Mouse (Mus musculus) right cerebral cortex, postnatal 25 days (tissue): ENCODE measurements around the gene Rbm8a2.
"Not testable (repeated sequence)": the region's sequence is repeated elsewhere in the genome, so short reads cannot be mapped to it uniquely, and the experiment has no call there.

Source experiments
- DNase-seq: peaks from one replicate; pipeline ENCODE4 v3.0.0; 2022

The Rbm8a2 gene

GRCm38 (mm10) chr1:175979014-175979413 is at the start of gene Rbm8a2:
TSS of gene Rbm8a2 (minus strand) at chr1:175979114.
- DNase-seq = not testable (repeated sequence)

GRCm38 (mm10) chr1:176028397-176028796 is 49.5 kb upstream of the Rbm8a2 start:
- no peak for DNase-seq

DNA sequence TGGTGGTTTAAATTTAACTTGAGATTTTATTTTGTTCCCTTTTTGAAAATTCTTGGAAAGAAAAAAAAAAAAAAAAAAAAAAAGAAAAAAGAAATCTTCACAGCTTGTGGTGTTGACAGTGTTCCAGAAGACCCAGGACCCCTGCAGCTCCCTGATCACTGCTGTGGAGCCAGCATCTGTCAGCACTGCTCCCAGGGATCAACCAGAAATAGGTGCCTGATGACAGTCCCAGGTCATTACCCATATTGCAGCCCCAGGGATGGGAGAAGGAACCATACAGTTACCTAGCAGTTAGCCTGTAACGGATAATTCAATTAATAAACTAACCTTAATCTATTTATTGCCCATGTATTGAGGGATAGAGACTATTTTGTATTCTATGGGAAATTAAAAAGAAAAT is 45.6 kb upstream of the Rbm8a2 start:
- DNase-seq = no peak

DNA sequence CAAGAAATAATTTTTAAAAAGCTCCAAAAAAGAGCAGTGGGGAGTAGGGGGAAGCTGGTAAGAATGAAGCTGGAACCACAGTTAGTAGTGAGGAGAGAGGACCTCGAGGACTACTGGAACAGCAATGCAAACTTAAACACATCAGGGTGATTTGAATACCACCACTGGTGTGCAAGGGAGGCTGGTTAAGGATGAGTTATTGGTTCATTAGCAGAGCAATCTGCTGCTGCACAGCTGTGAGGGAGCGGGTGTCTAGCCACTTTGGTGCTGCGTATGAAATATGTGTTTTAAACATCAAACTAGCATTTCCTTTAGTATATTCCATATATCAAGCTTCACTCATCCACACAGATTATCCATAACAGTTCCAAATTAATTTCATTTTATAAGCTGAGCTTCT is 39.6 kb upstream of the Rbm8a2 start:
- DNase-seq = no peak

DNA sequence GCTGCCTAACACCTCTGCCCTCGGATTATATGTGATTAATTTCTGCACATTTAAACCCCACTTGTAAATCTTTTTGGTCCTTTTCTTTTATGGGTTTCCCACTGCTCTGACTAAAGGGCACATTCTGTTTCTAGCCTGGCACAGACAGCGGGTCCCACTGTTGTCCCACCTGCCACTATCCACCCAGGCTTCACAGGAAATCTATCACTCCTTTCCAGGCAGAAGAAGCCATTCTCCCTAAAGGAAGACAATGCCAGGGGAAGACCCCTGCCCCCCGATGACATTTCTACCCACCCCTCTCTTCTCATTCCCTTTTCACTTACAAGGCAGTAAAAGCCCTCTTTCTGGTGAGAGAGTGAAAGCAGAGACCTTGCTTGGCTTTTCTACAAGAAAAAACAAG is 37.2 kb upstream of the Rbm8a2 start:
- DNase-seq = no peak

GRCm38 (mm10) chr1:176013497-176014268 is 34.8 kb upstream of the Rbm8a2 start:
- no peak for DNase-seq

GRCm38 (mm10) chr1:176011535-176011934 is 32.6 kb upstream of the Rbm8a2 start:
- no peak for DNase-seq

DNA sequence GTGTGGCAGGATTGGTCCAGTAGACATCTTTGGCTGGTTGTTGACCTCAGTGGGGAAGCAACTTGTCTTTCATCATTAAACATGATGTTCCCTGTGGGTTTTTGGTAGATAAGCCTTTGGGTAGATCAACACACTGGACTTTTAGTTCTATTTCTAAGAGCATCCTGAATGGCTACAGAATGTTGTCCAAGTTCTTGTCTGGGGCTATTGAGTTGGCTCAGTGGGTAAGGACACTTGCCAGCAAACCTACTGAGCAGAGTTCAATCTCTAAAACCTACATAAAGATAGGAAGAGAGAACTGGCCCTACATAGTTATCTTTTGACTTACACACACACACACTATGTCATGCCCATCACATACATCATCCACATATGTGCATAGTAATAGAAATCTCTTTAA is 32.2 kb upstream of the Rbm8a2 start:
- DNase-seq = no peak

DNA sequence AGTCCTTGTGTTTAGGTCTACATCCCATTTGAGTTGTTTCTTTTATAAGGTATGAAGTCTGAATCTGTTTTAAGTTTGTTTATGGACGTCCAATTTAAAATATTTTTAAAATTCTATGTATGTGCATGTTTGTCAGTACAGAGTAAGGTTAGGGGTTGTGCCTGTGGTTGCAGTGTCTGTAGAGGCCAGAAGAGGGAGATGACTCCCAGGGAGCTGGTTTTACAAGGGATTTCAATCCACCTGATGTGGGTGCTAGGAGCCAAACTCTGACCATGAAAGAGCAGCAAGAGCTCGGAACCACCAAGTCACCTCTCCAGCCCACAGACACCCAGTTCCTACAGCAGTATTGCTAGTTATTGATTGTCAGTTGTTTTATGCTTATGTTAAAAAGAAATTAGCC is 29.5 kb upstream of the Rbm8a2 start:
- no peak for DNase-seq

DNA sequence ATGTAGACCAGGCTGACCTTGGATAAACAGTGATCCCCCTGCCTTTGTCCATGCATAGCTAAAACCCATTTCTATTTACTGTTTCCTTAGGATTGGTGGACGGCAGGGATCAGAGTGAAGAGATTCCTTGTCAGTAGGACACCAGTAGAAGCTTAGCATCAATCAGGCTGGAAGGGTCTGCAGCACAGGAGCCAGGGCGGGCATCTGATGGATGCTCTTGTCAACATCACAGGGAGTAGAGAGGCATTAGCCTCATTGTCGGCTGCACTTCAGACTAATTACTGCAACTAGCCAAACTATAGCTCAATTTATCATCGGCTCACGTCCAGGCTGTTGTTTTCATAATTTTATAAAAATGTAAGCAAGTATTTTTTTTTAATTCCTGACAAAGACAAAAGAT is 21.7 kb upstream of the Rbm8a2 start:
- DNase-seq = no peak

GRCm38 (mm10) chr1:175997076-175997651 is 18.2 kb upstream of the Rbm8a2 start:
- no peak for DNase-seq

DNA sequence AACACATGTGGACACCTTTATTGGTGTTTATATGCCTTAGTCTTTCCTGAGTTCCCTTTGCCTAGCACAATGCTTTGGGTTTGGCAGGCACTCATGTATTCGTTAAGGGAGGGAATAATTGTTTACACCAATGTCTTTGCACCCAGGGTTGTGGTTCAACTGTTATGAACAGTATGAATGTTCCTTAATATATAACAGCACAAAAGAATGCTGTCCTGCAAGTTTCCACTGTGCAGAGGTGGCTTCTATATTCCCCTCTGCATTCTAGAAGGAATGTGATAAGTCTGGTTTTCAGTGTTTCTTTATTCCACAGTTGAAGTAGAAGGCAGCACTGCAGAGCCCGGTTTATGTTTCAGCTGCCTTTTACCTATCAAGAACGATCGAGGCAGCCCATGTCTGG is 10.0 kb upstream of the Rbm8a2 start:
- DNase-seq = no peak

- no peak for DNase-seq
These were observed 9.5 kb upstream of the Rbm8a2 start for GRCm38 (mm10) chr1:175988448-175988847.

DNA sequence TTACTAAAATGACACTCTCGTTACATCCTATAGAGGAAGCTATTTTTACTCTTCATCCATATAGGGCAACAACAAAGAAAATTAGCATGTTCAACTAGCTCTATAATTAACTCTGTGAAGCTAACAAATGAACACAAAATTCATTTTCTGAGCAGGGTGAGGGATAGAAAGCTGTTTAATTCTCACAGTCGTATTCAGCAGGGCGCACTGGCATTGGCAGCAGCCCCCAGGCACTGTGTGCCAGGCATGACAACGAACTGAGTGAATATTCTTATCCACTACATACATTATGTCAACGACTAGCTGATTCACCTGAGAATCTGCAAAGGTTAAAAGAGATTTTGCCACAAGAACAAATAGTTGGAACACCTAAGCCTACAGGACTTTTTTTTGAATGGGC is 8.2 kb downstream of the Rbm8a2 start:
- DNase-seq = no peak

DNA sequence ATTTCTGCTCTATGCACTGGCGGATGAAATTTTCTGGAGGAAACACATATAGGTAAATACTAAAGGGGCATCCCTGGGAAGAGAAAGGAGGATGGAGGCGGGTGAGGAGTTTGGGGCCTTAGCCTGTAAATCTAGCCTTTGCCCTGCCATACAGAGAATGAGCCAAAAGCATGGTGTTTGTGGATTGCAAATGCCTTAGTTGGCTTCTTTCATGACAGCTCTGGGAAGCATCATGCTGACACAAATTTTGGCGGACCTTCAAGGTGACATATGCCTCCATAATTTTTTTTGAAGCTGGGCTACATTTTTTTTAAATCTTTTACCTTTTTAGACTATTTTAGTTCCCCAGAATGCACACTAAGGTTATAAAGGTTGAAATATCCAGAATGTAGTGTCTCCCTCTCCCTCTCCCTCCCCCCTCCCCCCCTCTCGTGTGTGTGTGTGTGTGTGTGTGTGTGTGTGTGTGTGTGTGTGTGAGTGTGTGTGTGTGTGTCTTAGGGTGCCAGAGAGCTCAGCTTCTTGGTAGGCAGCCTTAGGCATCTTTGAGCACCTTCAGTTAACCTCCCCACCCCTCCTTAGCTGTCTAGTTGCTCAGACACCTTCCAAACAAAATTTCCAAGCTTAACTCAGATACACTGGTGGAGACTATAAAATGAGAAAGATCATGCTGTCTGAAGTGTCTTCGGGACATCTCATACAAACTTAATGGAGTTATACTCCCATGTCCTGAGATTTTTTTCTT is 11.7 kb downstream of the Rbm8a2 start:
- DNase-seq = no peak

DNA sequence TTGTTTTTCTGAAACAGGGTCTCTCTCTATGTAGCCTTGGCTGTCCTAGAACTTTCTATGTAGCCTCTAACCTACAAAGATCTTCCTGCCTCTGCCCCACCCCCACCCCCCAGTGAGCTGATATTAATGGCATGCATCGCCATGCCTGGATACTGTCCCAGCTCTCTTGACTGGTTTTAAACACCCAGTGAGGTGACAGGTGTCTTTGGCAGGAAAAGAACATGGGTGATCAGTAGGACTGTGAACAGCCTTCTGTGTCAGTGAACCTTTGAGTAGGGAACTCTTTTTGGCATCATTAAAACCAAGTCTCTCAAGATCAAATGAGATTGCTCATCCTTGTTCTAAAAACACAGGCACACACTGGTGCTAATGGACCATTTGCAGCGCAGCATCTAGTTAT is 17.1 kb downstream of the Rbm8a2 start:
- DNase-seq = no peak

DNA sequence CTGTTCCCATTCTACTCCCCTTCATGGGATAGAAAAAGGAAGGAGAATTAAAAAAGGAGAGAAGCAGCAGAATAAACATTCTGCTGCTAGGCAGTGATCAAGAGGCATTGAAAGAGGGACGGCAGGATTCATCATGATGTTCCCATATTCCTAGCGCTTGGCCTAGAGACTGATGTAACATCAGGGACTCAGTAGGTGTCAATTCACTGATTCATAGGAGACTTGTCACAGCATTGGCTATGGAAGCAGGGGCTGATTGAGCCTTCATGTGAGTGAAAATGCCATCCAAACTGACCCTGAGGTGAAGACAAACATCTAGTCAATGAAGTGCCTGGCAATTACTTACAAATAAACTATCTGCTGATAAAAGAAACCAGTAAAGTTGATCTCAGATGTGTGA is 28.1 kb downstream of the Rbm8a2 start:
- DNase-seq = no peak

DNA sequence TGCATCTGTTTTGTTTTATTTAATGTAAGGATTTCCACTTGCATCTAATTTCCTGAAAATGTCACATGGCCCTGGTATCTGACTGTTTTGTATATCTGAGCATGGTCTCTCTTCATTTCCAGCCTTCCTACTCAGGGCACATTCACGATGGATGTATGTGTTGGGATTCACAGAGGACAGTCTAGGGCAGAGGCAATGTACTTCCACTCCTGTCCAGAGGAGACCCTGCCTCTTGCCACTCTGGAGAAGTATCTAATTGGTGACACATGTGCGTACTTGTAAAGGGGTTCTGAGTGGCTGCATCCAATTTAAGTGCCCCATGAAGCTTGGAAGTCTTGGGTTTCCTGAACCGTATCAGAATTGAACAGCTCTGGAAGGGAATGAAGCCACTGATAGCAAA is 28.5 kb downstream of the Rbm8a2 start:
- no peak for DNase-seq

DNA sequence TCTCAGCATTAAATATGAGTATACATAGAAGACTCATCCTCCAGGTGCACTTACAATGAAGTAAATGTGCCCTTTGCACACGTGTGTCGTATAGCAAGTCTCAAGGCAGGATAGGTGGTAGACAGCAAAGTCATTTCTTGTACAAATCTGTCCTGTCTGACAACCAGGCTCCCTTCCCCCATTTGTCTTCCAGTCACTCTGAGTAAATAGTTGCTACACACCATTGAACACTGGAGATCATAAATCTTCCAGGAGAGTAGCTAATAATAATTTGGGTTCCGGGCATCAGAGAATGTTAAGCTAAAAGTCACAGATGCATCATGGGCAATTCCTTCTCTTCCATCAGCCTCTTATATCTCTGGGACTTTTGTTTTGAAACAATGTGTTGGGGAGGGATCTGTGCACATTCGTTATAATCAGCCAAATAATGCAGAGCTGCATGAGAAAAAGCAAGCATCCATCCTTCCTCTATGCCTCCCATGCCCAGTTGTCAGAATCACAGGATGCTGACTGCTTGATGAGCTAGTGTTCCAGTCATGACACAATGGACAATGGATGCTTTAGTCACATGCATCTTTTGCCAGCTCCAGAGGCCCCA is 32.1 kb downstream of the Rbm8a2 start:
- DNase-seq = no peak

DNA sequence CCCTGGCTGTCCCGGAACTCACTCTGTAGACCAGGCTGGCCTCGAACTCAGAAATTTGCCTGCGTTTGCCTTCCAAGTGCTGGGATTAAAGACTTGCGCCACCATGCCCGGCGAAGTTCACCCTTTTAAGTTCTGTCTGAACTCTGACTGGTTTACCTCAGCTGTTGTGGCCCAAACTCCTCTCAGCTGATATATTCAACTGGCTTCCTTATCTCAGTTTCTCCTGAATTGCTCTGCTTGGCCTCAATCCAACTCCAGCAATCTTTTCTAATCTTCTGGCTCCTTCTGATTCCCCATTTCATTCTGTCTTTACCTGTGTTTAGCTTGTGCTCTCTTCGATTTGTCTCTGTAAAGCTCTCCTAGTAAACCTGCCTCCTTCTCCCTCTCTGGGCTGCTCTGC is 35.7 kb downstream of the Rbm8a2 start:
- no peak for DNase-seq

GRCm38 (mm10) chr1:175938731-175939130 is 40.2 kb downstream of the Rbm8a2 start:
- no peak for DNase-seq

DNA sequence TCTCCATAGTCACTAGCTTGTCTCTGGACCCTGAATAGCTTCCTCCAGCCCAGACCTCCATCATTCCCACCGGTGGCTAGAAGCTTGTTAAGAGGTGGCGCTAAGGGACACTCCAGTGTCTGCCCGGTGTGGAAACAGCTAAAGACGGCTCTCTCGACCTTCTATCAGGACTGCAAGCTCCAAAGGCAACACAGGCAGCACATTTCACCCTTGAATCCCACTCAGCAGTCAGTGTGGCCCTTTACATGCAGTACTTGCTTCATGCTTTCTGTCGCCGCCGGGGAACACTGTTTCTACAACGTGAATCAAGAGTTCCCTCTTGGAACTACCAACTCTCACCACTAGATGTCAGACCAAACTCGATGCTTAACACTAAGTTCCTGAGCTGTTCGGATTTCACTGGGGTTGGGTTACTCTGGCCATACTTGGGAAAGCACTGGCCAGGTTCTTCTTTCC is 42.6 kb downstream of the Rbm8a2 start:
- DNase-seq = peak; percentile 49

GRCm38 (mm10) chr1:175931391-175931790 is 47.5 kb downstream of the Rbm8a2 start:
- DNase-seq = no peak
